ENCODE assay signal across 25 mouse cellular contexts in genomic region chr11:72363523-72364240, GRCm38 (mm10). TPM values are rescaled to one million over a fixed set of nuclear protein-coding genes. Genes with fewer than 3 reads are reported as not detected.
DNase-seq lines count a peak whose midpoint lies in the region; ATAC-seq and TF ChIP-seq lines count a peak whose summit lies in the region.
"Had no signal": no experiment of that assay in that cellular context is flagged by ENCODE, and none has a peak within 500 bp of the region (broad histone marks: within the 10 kb centered on the region; RNA-seq: fewer than 3 reads in every experiment).

No protein-coding gene starts in this region.

- no peak overlapping the region for H3K9ac ChIP-seq in heart, embryonic 12.5 days
- H3K9ac ChIP-seq in MEL (ENCODE audit: control insufficient read depth, low read depth, low read length, poor library complexity, severe bottlenecking), result no peak overlapping the region
- no peak overlapping the region for H3K9ac ChIP-seq in lung, postnatal 0 days (replicated peaks; ENCODE audit: low read depth)
- no peak overlapping the region for H3K9ac ChIP-seq in forebrain, embryonic 15.5 days (replicated peaks)
- no peak overlapping the region for H3K9ac ChIP-seq in forebrain, embryonic 11.5 days (ENCODE audit: low read length)
- H3K9ac ChIP-seq: embryonic facial prominence, embryonic 15.5 days; forebrain, embryonic 13.5 days; stomach, embryonic 15.5 days had no signal

- no peak overlapping the region for H3K27ac ChIP-seq in heart, embryonic 12.5 days (ENCODE audit: poor library complexity, severe bottlenecking)
- no peak overlapping the region for H3K27ac ChIP-seq in MEL (ENCODE audit: control insufficient read depth, low read depth, low read length)
- peak overlapping the region; percentile 17 for H3K27ac ChIP-seq in lung, postnatal 0 days (ENCODE audit: low read length)
- no peak overlapping the region for H3K27ac ChIP-seq in forebrain, embryonic 15.5 days (replicated peaks)
- no peak overlapping the region for H3K27ac ChIP-seq in forebrain, embryonic 11.5 days (ENCODE audit: low read depth, low read length)
- H3K27ac ChIP-seq: embryonic facial prominence, embryonic 15.5 days; forebrain, embryonic 13.5 days; hindbrain, postnatal 0 days; stomach, embryonic 15.5 days had no signal

- no peaks in the 10 kb centered on the region for H3K27me3 ChIP-seq in heart, embryonic 12.5 days (replicated peaks)
- H3K27me3 ChIP-seq in MEL (ENCODE audit: control insufficient read depth in 1 of 2, insufficient read depth in 2 of 2, low read length in 2 of 2), result peaks cover 0 to 5% of the 10 kb centered on the region in 2 experiments; a peak in 2 of 4 replicates
- H3K27me3 ChIP-seq in lung, postnatal 0 days (replicated peaks; ENCODE audit: insufficient read depth, low read length), result no peaks in the 10 kb centered on the region
- H3K27me3 ChIP-seq in forebrain, embryonic 15.5 days, result no peaks in the 10 kb centered on the region
- H3K27me3 ChIP-seq in forebrain, embryonic 11.5 days (ENCODE audit: control insufficient read depth, insufficient read depth, low read length), result no peaks in the 10 kb centered on the region
- H3K27me3 ChIP-seq: embryonic facial prominence, embryonic 15.5 days; forebrain, embryonic 13.5 days; stomach, embryonic 15.5 days had no signal

- ATAC-seq in heart, embryonic 12.5 days (ENCODE audit: insufficient number of reproducible peaks, low FRiP score), result no peak
- ATAC-seq in lung, postnatal 0 days, result peak; percentile 70
- ATAC-seq in forebrain, embryonic 15.5 days (replicated peaks), result no peak
- ATAC-seq in forebrain, embryonic 11.5 days (replicated peaks; ENCODE audit: low FRiP score), result no peak
- ATAC-seq: forebrain, embryonic 13.5 days; hindbrain, postnatal 0 days had no signal

- no peak for TF ChIP-seq RAD21 in MEL (IDR thresholded peaks at IDR 0.05; ENCODE audit: low read depth, low read length)

- no peaks in the 10 kb centered on the region for H3K36me3 ChIP-seq in heart, embryonic 12.5 days
- peaks cover 0 to 7% of the 10 kb centered on the region in 2 experiments; a peak in 1 of 4 replicates for H3K36me3 ChIP-seq in MEL (ENCODE audit: control insufficient read depth in 1 of 2, insufficient read depth in 2 of 2, low read length in 2 of 2)
- no peaks in the 10 kb centered on the region for H3K36me3 ChIP-seq in lung, postnatal 0 days (ENCODE audit: insufficient read depth, low read length)
- no peaks in the 10 kb centered on the region for H3K36me3 ChIP-seq in forebrain, embryonic 15.5 days
- no peaks in the 10 kb centered on the region for H3K36me3 ChIP-seq in forebrain, embryonic 11.5 days (ENCODE audit: control insufficient read depth, insufficient read depth, low read length)
- H3K36me3 ChIP-seq: embryonic facial prominence, embryonic 15.5 days; stomach, embryonic 15.5 days had no signal

- no peaks in the 10 kb centered on the region for H3K9me3 ChIP-seq in heart, embryonic 12.5 days (replicated peaks)
- H3K9me3 ChIP-seq in MEL (replicated peaks; ENCODE audit: insufficient read depth, low read length), result no peaks in the 10 kb centered on the region
- no peaks in the 10 kb centered on the region for H3K9me3 ChIP-seq in lung, postnatal 0 days (ENCODE audit: low read length)
- no peaks in the 10 kb centered on the region for H3K9me3 ChIP-seq in forebrain, embryonic 15.5 days
- H3K9me3 ChIP-seq in forebrain, embryonic 11.5 days (ENCODE audit: control insufficient read depth, low read length), result no peaks in the 10 kb centered on the region
- H3K9me3 ChIP-seq: embryonic facial prominence, embryonic 15.5 days; forebrain, embryonic 13.5 days; stomach, embryonic 15.5 days had no signal

- no peak overlapping the region for H3K4me2 ChIP-seq in heart, embryonic 12.5 days
- no peak overlapping the region for H3K4me2 ChIP-seq in lung, postnatal 0 days (replicated peaks; ENCODE audit: low read depth, low read length)
- no peak overlapping the region for H3K4me2 ChIP-seq in forebrain, embryonic 15.5 days (replicated peaks)
- no peak overlapping the region for H3K4me2 ChIP-seq in forebrain, embryonic 11.5 days (ENCODE audit: low read depth, low read length, severe bottlenecking)
- H3K4me2 ChIP-seq: embryonic facial prominence, embryonic 15.5 days; forebrain, embryonic 13.5 days; stomach, embryonic 15.5 days had no signal

- H3K4me3 ChIP-seq in heart, embryonic 12.5 days, result no peak overlapping the region
- H3K4me3 ChIP-seq in MEL (ENCODE audit: control insufficient read depth in 1 of 2, insufficient read depth in 1 of 2, low read depth in 2 of 2, low read length in 2 of 2), result peak overlapping the region in 1 of 2 experiments; percentile 1; a peak in 1 of 4 replicates
- H3K4me3 ChIP-seq in lung, postnatal 0 days (ENCODE audit: low read depth, low read length), result no peak overlapping the region
- H3K4me3 ChIP-seq in forebrain, embryonic 15.5 days, result no peak overlapping the region
- H3K4me3 ChIP-seq in forebrain, embryonic 11.5 days (ENCODE audit: low read depth, low read length), result no peak overlapping the region
- H3K4me3 ChIP-seq: embryonic facial prominence, embryonic 15.5 days; forebrain, embryonic 13.5 days; stomach, embryonic 15.5 days had no signal

- TF ChIP-seq CTCF in MEL (IDR thresholded peaks at IDR 0.05 in 2 of 3, conservative IDR thresholded peaks at IDR 0.05 in 1 of 3; ENCODE audit: control insufficient read depth in 1 of 3, insufficient read depth in 1 of 3, low read depth in 2 of 3, low read length in 3 of 3, poor library complexity in 1 of 3, severe bottlenecking in 1 of 3), result no peak
- TF ChIP-seq CTCF in lung, postnatal 0 days (IDR thresholded peaks at IDR 0.05), result no peak

- peaks cover 13% of the 10 kb centered on the region; the same call in 1 of the 2 replicates for H3K4me1 ChIP-seq in heart, embryonic 12.5 days (replicated peaks)
- peaks cover 0 to 10% of the 10 kb centered on the region in 2 experiments; a peak in 1 of 4 replicates for H3K4me1 ChIP-seq in MEL (ENCODE audit: control insufficient read depth in 1 of 2, insufficient read depth in 2 of 2, low read length in 2 of 2)
- H3K4me1 ChIP-seq in lung, postnatal 0 days (ENCODE audit: insufficient read depth, low read depth, low read length), result peaks cover 3% of the 10 kb centered on the region; the same call in 1 of the 2 replicates
- peaks cover 14% of the 10 kb centered on the region; the same call in 1 of the 2 replicates for H3K4me1 ChIP-seq in forebrain, embryonic 15.5 days
- peaks cover 3% of the 10 kb centered on the region; the same call in 1 of the 2 replicates for H3K4me1 ChIP-seq in forebrain, embryonic 11.5 days (replicated peaks; ENCODE audit: control insufficient read depth, insufficient read depth, low read length)

- H3K79me2 ChIP-seq in MEL (ENCODE audit: control insufficient read depth, insufficient read depth, low read length, poor library complexity), result no peaks in the 10 kb centered on the region

- 36% methylated on average over 8 of the region's 8 CpGs for WGBS in heart, embryonic 12.5 days
- 25% methylated on average over 8 of the region's 8 CpGs for WGBS in lung, postnatal 0 days
- WGBS in forebrain, embryonic 15.5 days, result 66% methylated on average over 8 of the region's 8 CpGs
- 86% methylated on average over 8 of the region's 8 CpGs for WGBS in forebrain, embryonic 11.5 days

- TF ChIP-seq EP300 in MEL (IDR thresholded peaks at IDR 0.05; ENCODE audit: low read depth in 1 of 2, low read length in 2 of 2), result peak; percentile 19 to 26; a peak in 2 of 4 replicates
- peak; percentile 60 for TF ChIP-seq EP300 in lung, postnatal 0 days (IDR thresholded peaks at IDR 0.05)

- peak; percentile 23 for DNase-seq in heart, postnatal 4 days
- peak; percentile 79 for DNase-seq in MEL (ENCODE audit: low read depth, low spot score)
- DNase-seq in adrenal gland, postnatal 14 days, result peak; percentile 59
- peak; percentile 85 for DNase-seq in lung, postnatal 0 days (ENCODE audit: low spot score)
- DNase-seq in forebrain, embryonic 11.5 days (ENCODE audit: low spot score), result no peak
- no peak for DNase-seq in thymus, postnatal 4 days
- DNase-seq: cerebellum, adult 8-10 months; kidney, adult 2 months; kidney, postnatal 36 days; midbrain, embryonic 14.5 days; right cerebral cortex, adult 18-20 months had no signal

- TF ChIP-seq POLR2A in MEL (IDR thresholded peaks at IDR 0.05; ENCODE audit: control insufficient read depth in 1 of 2, insufficient read depth in 1 of 2, low read depth in 1 of 2, low read length in 2 of 2, poor library complexity in 1 of 2), result no peak

RNA-seq across cellular contexts. Expression of gene Tekt1, which starts 1.4 kb away (rescaled TPM):
- total RNA-seq in heart, postnatal 4 days (2021), result under 1 TPM; 0.26 to 0.50 TPM
- 0.32 and 0.85 TPM in 2 replicates for polyA plus RNA-seq in heart, embryonic 12.5 days (2016; fragmentation: Nextera tagmentation; extraction: Ambion mirVana)
- not detected in 2 replicates for total RNA-seq in MEL (2012; rRNA removed)
- not detected for polyA plus RNA-seq in MEL (2012; ENCODE audit: insufficient read depth in 1 of 2, insufficient read length in 2 of 2, low read depth in 1 of 2, low replicate concordance in 2 of 2, missing spikeins in 1 of 2)
- total RNA-seq in adrenal gland, postnatal 14 days (2021), result not detected in 2 replicates
- polyA plus RNA-seq in lung, postnatal 0 days (2015; fragmentation: Nextera tagmentation; extraction: Ambion mirVana), result 14.2 and 17.3 TPM in 2 replicates
- 6.2 and 10.9 TPM in 2 replicates for polyA plus RNA-seq in forebrain, embryonic 15.5 days (2015; fragmentation: Nextera tagmentation; extraction: Ambion mirVana)
- polyA plus RNA-seq in forebrain, embryonic 11.5 days (2014; fragmentation: Nextera tagmentation; extraction: Ambion mirVana), result 5.2 and 5.3 TPM in 2 replicates
- total RNA-seq: hematopoietic stem cell, adult 5-6 weeks; neutrophil, adult 5-6 weeks had no signal
- polyA plus RNA-seq: C2C12; spleen, adult 2 months had no signal

RNA-seq across cellular contexts. Expression of gene Smtnl2, which starts 47.8 kb away (rescaled TPM):
- 10 to 100 TPM; 62.2 to 63.4 TPM for total RNA-seq in heart, postnatal 4 days (2021)
- 191 and 194 TPM in 2 replicates for polyA plus RNA-seq in heart, embryonic 12.5 days (2016; fragmentation: Nextera tagmentation; extraction: Ambion mirVana)
- 10.9 and 11.1 TPM in 2 replicates for total RNA-seq in MEL (2012; rRNA removed)
- polyA plus RNA-seq in MEL (2012; ENCODE audit: insufficient read depth in 1 of 2, insufficient read length in 2 of 2, low read depth in 1 of 2, low replicate concordance in 2 of 2, missing spikeins in 1 of 2), result 10 to 100 TPM in 1 of 2 experiments, not detected in 1; 10.2 TPM
- total RNA-seq in adrenal gland, postnatal 14 days (2021), result 4.1 and 5.4 TPM in 2 replicates
- 108 TPM in 2 replicates for polyA plus RNA-seq in lung, postnatal 0 days (2015; fragmentation: Nextera tagmentation; extraction: Ambion mirVana)
- polyA plus RNA-seq in forebrain, embryonic 15.5 days (2015; fragmentation: Nextera tagmentation; extraction: Ambion mirVana), result 5.3 and 5.4 TPM in 2 replicates
- 5.0 and 7.0 TPM in 2 replicates for polyA plus RNA-seq in forebrain, embryonic 11.5 days (2014; fragmentation: Nextera tagmentation; extraction: Ambion mirVana)
- total RNA-seq: neutrophil, adult 5-6 weeks had no signal

RNA-seq across cellular contexts. Expression of gene Fbxo39, which starts 49.4 kb away (rescaled TPM):
- not detected for total RNA-seq in heart, postnatal 4 days (2021)
- polyA plus RNA-seq in heart, embryonic 12.5 days (2016; fragmentation: Nextera tagmentation; extraction: Ambion mirVana), result not detected in 2 replicates
- not detected in 2 replicates for total RNA-seq in MEL (2012; rRNA removed)
- polyA plus RNA-seq in MEL (2012; ENCODE audit: insufficient read depth in 1 of 2, insufficient read length in 2 of 2, low read depth in 1 of 2, low replicate concordance in 2 of 2, missing spikeins in 1 of 2), result not detected
- total RNA-seq in adrenal gland, postnatal 14 days (2021), result not detected in 2 replicates
- not detected in 2 replicates for polyA plus RNA-seq in lung, postnatal 0 days (2015; fragmentation: Nextera tagmentation; extraction: Ambion mirVana)
- polyA plus RNA-seq in forebrain, embryonic 15.5 days (2015; fragmentation: Nextera tagmentation; extraction: Ambion mirVana), result not detected in 2 replicates
- not detected in 2 replicates for polyA plus RNA-seq in forebrain, embryonic 11.5 days (2014; fragmentation: Nextera tagmentation; extraction: Ambion mirVana)
- total RNA-seq: hematopoietic stem cell, adult 5-6 weeks; layer of hippocampus, postnatal 14 days; left cerebral cortex, postnatal 14 days had no signal
- polyA plus RNA-seq: C2C12; embryonic facial prominence, embryonic 15.5 days; forebrain, embryonic 13.5 days; heart, embryonic 14.5 days; hindbrain, postnatal 0 days; limb, embryonic 14.5 days; midbrain, embryonic 14.5 days; stomach, embryonic 15.5 days had no signal

Comparison
In these comparisons a context has a peak if more than half of its experiments do, and no peak if none do; other contexts are left out.
1. DNase-seq: peak in heart, postnatal 4 days (single experiment), MEL (single experiment), adrenal gland, postnatal 14 days (single experiment) and lung, postnatal 0 days (single experiment); none in forebrain, embryonic 11.5 days (single experiment) and thymus, postnatal 4 days (single experiment).